Mouse (Mus musculus) embryonic facial prominence, embryonic 14.5 days (tissue): ENCODE measurements at regions not wholly inside any gene's neighbourhood (a gene's known extent, or its start where the extent isn't known, plus 50 kb on each side); places are given as distances from the start of the nearest gene placed in this dataset.

ENCODE experiments used
- ATAC-seq: fragments of 200-750 bp; cut with Nextera tagmentation; 2 replicates; pipeline ENCODE4 v1.8.0; 2017; ENCODE audit warnings: low read depth, moderate number of reproducible peaks, moderate TSS enrichment
- DNase-seq: peaks from one replicate; pipeline ENCODE4 v3.0.0-alpha.2; 2015; ENCODE audit warnings: low spot score
- H3K27ac ChIP-seq: fragments of 300-500 bp; sonication (generic); replicated peaks from 2 replicates; pipeline ENCODE4 v1.5.1; 2014; ENCODE audit warnings: low read depth, mild to moderate bottlenecking, low read length, moderate library complexity
- H3K27me3 ChIP-seq: fragments of 300-500 bp; sonication (generic); replicated peaks from 2 replicates; pipeline ENCODE4 v1.6.1; 2014; ENCODE audit warnings: low read length; ENCODE audit not compliant: control insufficient read depth, insufficient read depth
- H3K36me3 ChIP-seq: fragments of 300-500 bp; sonication (generic); 2 replicates; pipeline ENCODE4 v1.6.1; 2014; ENCODE audit warnings: low read length, mixed read lengths; ENCODE audit not compliant: control insufficient read depth, insufficient read depth
- H3K4me1 ChIP-seq: fragments of 300-500 bp; sonication (generic); 2 replicates; pipeline ENCODE4 v1.6.1; 2014; ENCODE audit warnings: antibody characterized with exemption, low read length; ENCODE audit not compliant: control insufficient read depth, insufficient read depth
- H3K4me2 ChIP-seq: fragments of 300-500 bp; sonication (generic); 2 replicates; pipeline ENCODE4 v1.6.1; 2014; ENCODE audit warnings: low read depth, mild to moderate bottlenecking, low read length, moderate library complexity, mixed read lengths
- H3K4me3 ChIP-seq: fragments of 300-500 bp; sonication (generic); 2 replicates; pipeline ENCODE4 v1.5.1; 2014; ENCODE audit warnings: low read depth, mild to moderate bottlenecking, low read length
- H3K9ac ChIP-seq: fragments of 300-500 bp; sonication (generic); 2 replicates; pipeline ENCODE4 v1.6.1; 2014; ENCODE audit warnings: low read depth, mild to moderate bottlenecking, low read length, moderate library complexity, mixed read lengths
- H3K9me3 ChIP-seq: fragments of 300-500 bp; sonication (generic); 2 replicates; pipeline ENCODE4 v1.6.1; 2016; ENCODE audit warnings: low read length; ENCODE audit not compliant: control insufficient read depth
- WGBS: fragments of 180-500 bp; shearing (Covaris S2); extraction: QIAGEN DNeasy Blood & Tissue Kit; methylation state at CpG from one replicate; pipeline ENCODE4 v1.1.7; 2014; 5-methylcytosine and 5-hydroxymethylcytosine counted together

DNA sequence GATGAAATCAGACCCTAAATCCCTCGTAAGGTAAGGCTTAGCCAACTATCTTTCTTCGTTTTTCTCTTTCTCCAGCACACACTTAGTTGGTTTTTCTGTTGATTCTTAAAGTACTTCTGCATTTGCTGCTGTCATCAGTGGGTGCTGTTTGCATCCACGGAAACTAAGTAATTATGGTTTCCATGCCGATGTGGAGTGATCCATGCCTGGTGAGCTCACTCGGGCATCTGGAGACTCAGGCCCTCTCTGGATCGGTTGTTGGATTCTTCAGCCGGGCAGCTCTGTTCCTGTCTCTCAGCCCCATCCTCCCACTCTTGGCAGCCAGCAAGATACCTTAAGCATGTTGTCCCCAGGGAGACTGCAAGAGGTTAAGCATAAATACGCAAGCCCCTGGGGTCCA is 97.4 kb upstream of the Cacna1e start:
- Histone ChIP-seq H3K36me3 (no peaks in the 10 kb centered on the region), H3K4me2 (no peak overlapping the region), H3K27ac (no peak overlapping the region), H3K4me1 (no peaks in the 10 kb centered on the region), H3K4me3 (no peak overlapping the region), H3K27me3 (no peaks in the 10 kb centered on the region), H3K9ac (no peak overlapping the region), H3K9me3 (no peaks in the 10 kb centered on the region)
- DNase-seq (peak; percentile 19), ATAC-seq (peak; percentile 47; the same call in 1 of the 2 replicates)
- 62% methylated on average over 8 of the region's 8 CpGs for WGBS

DNA sequence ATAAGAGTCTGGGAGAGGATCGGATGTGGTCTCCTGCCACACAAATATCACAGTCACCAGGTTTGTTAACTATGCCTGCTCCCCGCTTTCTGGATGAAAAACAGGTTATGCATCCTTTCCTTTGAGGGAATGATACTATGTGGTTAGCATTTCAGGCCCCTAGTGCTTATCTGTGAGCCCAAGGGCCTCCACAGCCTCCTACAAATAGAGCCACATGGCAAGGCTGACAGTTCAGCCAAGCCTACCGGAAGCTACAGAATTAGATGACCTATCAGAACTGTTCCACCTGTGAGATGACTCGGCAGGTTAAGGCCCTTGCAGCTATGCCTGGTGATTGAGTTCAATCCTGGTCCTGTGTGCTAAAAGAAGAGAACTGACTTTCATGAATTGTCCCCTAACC is 91.4 kb upstream of the Cacna1e start:
- ATAC-seq (no peak), DNase-seq (no peak)
- Histone ChIP-seq H3K4me3 (no peak overlapping the region), H3K4me1 (no peaks in the 10 kb centered on the region), H3K4me2 (no peak overlapping the region), H3K9me3 (no peaks in the 10 kb centered on the region), H3K9ac (no peak overlapping the region), H3K36me3 (no peaks in the 10 kb centered on the region), H3K27me3 (no peaks in the 10 kb centered on the region), H3K27ac (no peak overlapping the region)
- WGBS = 79% methylated on average over 4 of the region's 4 CpGs

DNA sequence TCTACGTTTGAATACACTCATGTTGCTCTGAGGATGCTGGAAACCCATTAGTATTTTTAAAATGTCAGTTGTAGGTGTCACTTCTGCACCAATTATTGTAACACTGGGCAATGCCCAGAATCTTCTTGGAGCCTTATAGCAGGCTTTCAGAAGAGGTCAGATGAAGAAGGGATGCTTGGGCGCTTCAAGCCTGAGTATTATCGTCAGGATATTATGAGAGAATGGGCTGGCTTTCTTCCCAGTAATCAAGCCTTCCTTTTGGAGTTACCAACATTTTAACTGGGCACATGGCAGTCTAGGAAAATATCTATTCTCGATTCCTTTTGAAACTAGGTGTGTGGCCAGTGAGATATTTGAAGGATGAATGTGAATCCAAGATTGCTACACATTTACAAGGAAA is 77.0 kb upstream of the Cacna1e start:
- H3K9ac ChIP-seq = no peak overlapping the region
- WGBS = 81% methylated on average over 4 of the region's 4 CpGs
- DNase-seq = no peak
- no peaks in the 10 kb centered on the region for H3K36me3 ChIP-seq
- H3K4me2 ChIP-seq = no peak overlapping the region
- no peak overlapping the region for H3K27ac ChIP-seq
- H3K9me3 ChIP-seq = no peaks in the 10 kb centered on the region
- H3K4me1 ChIP-seq = no peaks in the 10 kb centered on the region
- ATAC-seq = no peak
- H3K4me3 ChIP-seq = no peak overlapping the region
- no peaks in the 10 kb centered on the region for H3K27me3 ChIP-seq

DNA sequence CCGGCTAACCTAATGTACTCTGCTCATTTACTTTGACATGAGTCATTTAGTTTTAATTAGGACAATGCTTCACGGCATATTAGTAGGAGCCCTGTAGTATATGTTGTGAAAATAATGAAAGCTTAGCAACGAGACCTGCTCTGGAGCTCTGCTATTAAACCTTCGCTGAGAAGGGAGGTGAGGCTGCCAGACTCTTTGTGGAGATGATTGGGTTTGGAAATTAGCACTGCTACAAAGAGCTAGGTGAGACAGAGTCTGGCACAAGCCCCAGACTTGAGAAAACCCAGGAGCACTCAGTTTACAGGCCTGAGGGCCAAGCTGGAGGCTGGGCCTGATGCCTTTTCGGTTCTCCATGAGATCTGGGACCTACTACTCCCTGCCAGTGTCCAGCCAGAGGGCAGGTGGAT is 72.3 kb upstream of the Cacna1e start:
- Histone ChIP-seq H3K4me3 (no peak overlapping the region), H3K27ac (no peak overlapping the region), H3K36me3 (no peaks in the 10 kb centered on the region), H3K9me3 (no peaks in the 10 kb centered on the region), H3K4me2 (no peak overlapping the region), H3K27me3 (no peaks in the 10 kb centered on the region), H3K9ac (no peak overlapping the region), H3K4me1 (no peaks in the 10 kb centered on the region)
- 59% methylated on average over 5 of the region's 5 CpGs for WGBS
- peak; percentile 53; the same call in 1 of the 2 replicates for ATAC-seq
- peak; percentile 56 for DNase-seq

DNA sequence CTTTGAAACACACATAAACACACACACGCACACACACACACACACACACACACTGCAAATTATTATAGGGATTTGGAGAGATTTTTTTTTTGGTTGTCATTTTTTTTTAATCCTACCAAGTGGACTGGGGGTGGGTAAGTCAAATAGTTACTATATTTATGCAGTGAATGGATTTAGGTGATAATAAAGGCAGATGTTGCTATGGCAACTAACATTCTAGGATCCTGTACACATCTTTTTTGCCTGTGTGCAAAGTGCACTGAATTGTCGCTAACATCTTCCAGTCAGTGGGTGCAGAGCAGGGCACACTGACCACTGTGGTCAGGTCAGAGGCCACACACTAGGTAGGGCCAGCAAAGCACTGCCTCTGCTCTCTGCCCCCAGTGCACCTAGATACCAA is 68.4 kb upstream of the Cacna1e start:
- H3K9me3 ChIP-seq = no peaks in the 10 kb centered on the region
- no peak overlapping the region for H3K4me3 ChIP-seq
- no peak overlapping the region for H3K27ac ChIP-seq
- no peaks in the 10 kb centered on the region for H3K27me3 ChIP-seq
- whole genome bisulfite sequencing = 78% methylated on average over 2 of the region's 2 CpGs
- no peak overlapping the region for H3K4me2 ChIP-seq
- ATAC-seq (no peak), DNase-seq (no peak)
- no peaks in the 10 kb centered on the region for H3K36me3 ChIP-seq
- H3K4me1 ChIP-seq = no peaks in the 10 kb centered on the region
- H3K9ac ChIP-seq = no peak overlapping the region
